Mouse (Mus musculus): ENCODE results near the gene Wrap53.

GRCm38 (mm10) chr11:69581147-69581688 lies 1.2 kb upstream of the Wrap53 start:
- no peak for TF ChIP-seq CTCF (IDR thresholded peaks at IDR 0.05)
- TF ChIP-seq EP300 (IDR thresholded peaks at IDR 0.05), result peak; percentile 85

All from lung, postnatal 0 days (tissue).